ENCODE assay signal across 8 mouse cellular contexts in genomic region chr2:73385641-73386355, GRCm38 (mm10). TPM values are rescaled to one million over a fixed set of nuclear protein-coding genes. Genes with fewer than 3 reads are reported as not detected.
DNase-seq lines count a peak whose midpoint lies in the region; ATAC-seq and TF ChIP-seq lines count a peak whose summit lies in the region.

No protein-coding gene starts in this region.

- in situ Hi-C loops in ES-E14 (cut with MboI; ENCODE audit: low sequenced_read_pairs in 2 of 2, unreplicated experiment in 2 of 2), result no loop called here

- H3K4me2 ChIP-seq in intestine, postnatal 0 days (replicated peaks; ENCODE audit: low read depth), result peak overlapping the region; percentile 99
- H3K4me2 ChIP-seq in midbrain, embryonic 16.5 days (ENCODE audit: low read length), result peak overlapping the region; percentile 91

- no peaks in the 10 kb centered on the region for H3K27me3 ChIP-seq in heart, embryonic 10.5 days (ENCODE audit: insufficient read depth, poor library complexity, severe bottlenecking)
- H3K27me3 ChIP-seq in intestine, postnatal 0 days (replicated peaks; ENCODE audit: control insufficient read depth, insufficient read depth, low read length), result no peaks in the 10 kb centered on the region
- no peaks in the 10 kb centered on the region for H3K27me3 ChIP-seq in midbrain, embryonic 16.5 days (ENCODE audit: control insufficient read depth, insufficient read depth, low read depth, low read length)

- 1% methylated on average over 29 of the region's 29 CpGs for WGBS in heart, embryonic 10.5 days
- under 1% methylated on average over 28 of the region's 29 CpGs for whole genome bisulfite sequencing in intestine, postnatal 0 days
- 1% methylated on average over 29 of the region's 29 CpGs for WGBS in midbrain, embryonic 16.5 days

- H3K9me3 ChIP-seq in heart, embryonic 10.5 days, result no peaks in the 10 kb centered on the region
- no peaks in the 10 kb centered on the region for H3K9me3 ChIP-seq in ES-E14 (ENCODE audit: control insufficient read depth, insufficient read depth, low read depth, low read length)
- no peaks in the 10 kb centered on the region for H3K9me3 ChIP-seq in intestine, postnatal 0 days (ENCODE audit: control insufficient read depth)
- H3K9me3 ChIP-seq in midbrain, embryonic 16.5 days (replicated peaks; ENCODE audit: control insufficient read depth, low read length, poor library complexity, severe bottlenecking), result no peaks in the 10 kb centered on the region

- H3K4me3 ChIP-seq in heart, embryonic 10.5 days, result peak overlapping the region; percentile 79
- peak overlapping the region; percentile 69 to 76 for H3K4me3 ChIP-seq in ES-E14 (ENCODE audit: insufficient read depth in 1 of 2, low read depth in 1 of 2, low read length in 2 of 2, poor library complexity in 1 of 2, severe bottlenecking in 1 of 2)
- peak overlapping the region; percentile 64 for H3K4me3 ChIP-seq in embryonic fibroblast, embryonic 13.5 days (ENCODE audit: insufficient read depth, low read length)
- H3K4me3 ChIP-seq in intestine, postnatal 0 days (ENCODE audit: low read depth, low read length), result peak overlapping the region; percentile 68
- H3K4me3 ChIP-seq in midbrain, embryonic 16.5 days (ENCODE audit: low read depth, low read length), result peak overlapping the region; percentile 78

- no peak for TF ChIP-seq POLR2A in embryonic fibroblast, embryonic 13.5 days (IDR thresholded peaks at IDR 0.05; ENCODE audit: low read depth, low read length)

- peak; percentile 79 for DNase-seq in heart, embryonic 10.5 days (ENCODE audit: low spot score)
- no peak for DNase-seq in heart, adult 18-20 months
- DNase-seq in ES-E14 (ENCODE audit: low read depth, low spot score), result peak; percentile 6
- DNase-seq in layer of hippocampus, postnatal 10 days (ENCODE audit: low spot score in 2 of 2), result no peak

- H3K9ac ChIP-seq in ES-E14 (ENCODE audit: insufficient read depth, low read depth, low read length, poor library complexity, severe bottlenecking), result peak overlapping the region; percentile 27; the same call in 1 of the 2 replicates
- peak overlapping the region; percentile 62 for H3K9ac ChIP-seq in intestine, postnatal 0 days (ENCODE audit: low read depth, low read length)
- peak overlapping the region; percentile 85 for H3K9ac ChIP-seq in midbrain, embryonic 16.5 days (ENCODE audit: low read depth, low read length)

- peak overlapping the region; percentile 86 for H3K27ac ChIP-seq in heart, embryonic 10.5 days
- no peak overlapping the region for H3K27ac ChIP-seq in ES-E14 (ENCODE audit: insufficient read depth, low read depth, low read length, poor library complexity, severe bottlenecking)
- H3K27ac ChIP-seq in embryonic fibroblast, embryonic 13.5 days (ENCODE audit: insufficient read depth, low read length), result no peak overlapping the region
- H3K27ac ChIP-seq in intestine, postnatal 0 days (ENCODE audit: low read depth, low read length), result peak overlapping the region; percentile 72; the same call in 1 of the 2 replicates
- H3K27ac ChIP-seq in midbrain, embryonic 16.5 days (ENCODE audit: low read length), result peak overlapping the region; percentile 77

- H3K4me1 ChIP-seq in heart, embryonic 10.5 days, result peaks cover 10% of the 10 kb centered on the region
- H3K4me1 ChIP-seq in ES-E14 (ENCODE audit: control insufficient read depth in 2 of 2, insufficient read depth in 2 of 2, low read length in 2 of 2, poor library complexity in 1 of 2), result no peaks in the 10 kb centered on the region
- no peaks in the 10 kb centered on the region for H3K4me1 ChIP-seq in embryonic fibroblast, embryonic 13.5 days (ENCODE audit: control insufficient read depth, insufficient read depth, low read length)
- H3K4me1 ChIP-seq in intestine, postnatal 0 days (replicated peaks; ENCODE audit: control insufficient read depth, insufficient read depth, low read length), result no peaks in the 10 kb centered on the region
- peaks cover 9% of the 10 kb centered on the region for H3K4me1 ChIP-seq in midbrain, embryonic 16.5 days (ENCODE audit: control insufficient read depth, insufficient read depth, low read length)

- H3K36me3 ChIP-seq in heart, embryonic 10.5 days, result no peaks in the 10 kb centered on the region
- no peaks in the 10 kb centered on the region for H3K36me3 ChIP-seq in ES-E14 (ENCODE audit: control insufficient read depth, insufficient read depth, low read length, poor library complexity, severe bottlenecking)
- H3K36me3 ChIP-seq in intestine, postnatal 0 days (ENCODE audit: control insufficient read depth, insufficient read depth), result peaks cover 7% of the 10 kb centered on the region; the same call in 1 of the 2 replicates
- peaks cover 2% of the 10 kb centered on the region; the same call in 1 of the 2 replicates for H3K36me3 ChIP-seq in midbrain, embryonic 16.5 days (ENCODE audit: control insufficient read depth, insufficient read depth, low read length)

- peak; percentile 19 for ATAC-seq in intestine, postnatal 0 days
- peak; percentile 81 for ATAC-seq in midbrain, embryonic 16.5 days
- ATAC-seq in monocyte, adult 5-6 weeks (replicated peaks; ENCODE audit: insufficient number of reproducible peaks, low FRiP score, low TSS enrichment, poor library complexity, severe bottlenecking), result no peak

- no peak for TF ChIP-seq CTCF in embryonic fibroblast, embryonic 13.5 days (IDR thresholded peaks at IDR 0.05; ENCODE audit: borderline replicate concordance, insufficient read depth, low read length)
- TF ChIP-seq CTCF in intestine, postnatal 0 days (IDR thresholded peaks at IDR 0.05; ENCODE audit: low read depth), result no peak

TF ChIP-seq in ES-E14, 5 proteins besides CTCF, POLR2A, EP300 and RAD21:
- TF ChIP-seq CHD2 (IDR thresholded peaks at IDR 0.05; ENCODE audit: low read depth, low read length), result no peak
- no peak for TF ChIP-seq ZC3H11A (IDR thresholded peaks at IDR 0.05; ENCODE audit: borderline replicate concordance, low read depth, low read length)
- no peak for TF ChIP-seq HCFC1 (IDR thresholded peaks at IDR 0.05; ENCODE audit: borderline replicate concordance, insufficient read depth, low read length)
- TF ChIP-seq ZNF384 (IDR thresholded peaks at IDR 0.05; ENCODE audit: low read depth, low read length), result no peak
- TF ChIP-seq MAFK (IDR thresholded peaks at IDR 0.05; ENCODE audit: insufficient read depth, low read depth, low read length), result no peak

RNA-seq across cellular contexts. Expression of gene Gpr155, which starts 0.6 kb away (rescaled TPM):
- 3.5 and 4.7 TPM in 2 replicates for polyA plus RNA-seq in heart, embryonic 10.5 days (2016; fragmentation: Nextera tagmentation; extraction: Ambion mirVana)
- 10 to 100 TPM; 10.3 to 13.4 TPM for total RNA-seq in heart, adult 18-20 months (2021)
- 1.9 and 2.3 TPM in 2 replicates for total RNA-seq in ES-E14 (2012; rRNA removed)
- polyA plus RNA-seq in embryonic fibroblast, embryonic 13.5 days (2011; ENCODE audit: insufficient read length, low read depth, missing spikeins), result 1.6 and 1.8 TPM in 2 replicates
- 18.1 and 22.6 TPM in 2 replicates for polyA plus RNA-seq in intestine, postnatal 0 days (2015; fragmentation: Nextera tagmentation; extraction: Ambion mirVana)
- 13.7 and 15.0 TPM in 2 replicates for polyA plus RNA-seq in midbrain, embryonic 16.5 days (2015; fragmentation: Nextera tagmentation; extraction: Ambion mirVana)
- total RNA-seq in layer of hippocampus, postnatal 10 days (2021), result 10 to 100 TPM; 36.2 to 40.1 TPM
- total RNA-seq in monocyte, adult 5-6 weeks (2017), result 13.7 to 14.4 TPM (median 13.8 TPM) in 3 replicates

Comparison
In these comparisons a context has a peak if more than half of its experiments do, and no peak if none do; other contexts are left out.
1. DNase-seq: peak in heart, embryonic 10.5 days (single experiment) and ES-E14 (single experiment); none in heart, adult 18-20 months (0 of 2) and layer of hippocampus, postnatal 10 days (0 of 2).
2. H3K27ac ChIP-seq: peak in heart, embryonic 10.5 days (single experiment), intestine, postnatal 0 days (single experiment) and midbrain, embryonic 16.5 days (single experiment); none in ES-E14 (single experiment) and embryonic fibroblast, embryonic 13.5 days (single experiment).
3. H3K9ac ChIP-seq: peak in every context shown above with its lines; median percentile 85 in midbrain, embryonic 16.5 days; 62 in intestine, postnatal 0 days; 27 in ES-E14.
4. Peak in every context shown above with its lines, with median percentiles within 50 percentile points of each other: H3K4me3 ChIP-seq.